Mouse (Mus musculus) regulatory T cell (primary cell): ENCODE measurements around the gene Dnm3.

Source experiments
- in situ Hi-C: fragments of 300-600 bp; cut with MboI, MseI; formaldehyde crosslinking; loops from one replicate; pipeline ENCODE4 v1.15.1; 2025; ENCODE audit warnings: high pct_unique_total_duplicates

The Dnm3 gene

DNA sequence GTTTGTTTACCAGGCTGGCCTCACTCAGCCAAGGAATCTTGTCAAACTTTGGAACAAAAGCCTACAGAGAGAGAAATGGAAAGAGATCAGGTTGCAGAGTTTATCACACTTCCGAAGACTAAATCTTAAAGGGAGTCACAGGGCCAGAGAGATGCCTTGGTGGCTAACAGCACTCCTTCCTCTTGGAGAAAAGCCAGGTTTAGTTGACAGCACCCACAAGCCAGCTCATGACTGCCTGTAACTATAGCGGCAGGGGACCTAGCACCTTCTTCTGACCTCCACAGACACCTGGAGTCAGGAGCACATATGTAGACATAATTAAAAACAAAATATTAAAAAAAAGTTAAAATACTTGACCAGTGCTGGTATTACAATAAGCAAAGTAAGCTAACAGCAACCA, 509.9 kb downstream of the Dnm3 start:
- in situ Hi-C loops = no loop called here

DNA sequence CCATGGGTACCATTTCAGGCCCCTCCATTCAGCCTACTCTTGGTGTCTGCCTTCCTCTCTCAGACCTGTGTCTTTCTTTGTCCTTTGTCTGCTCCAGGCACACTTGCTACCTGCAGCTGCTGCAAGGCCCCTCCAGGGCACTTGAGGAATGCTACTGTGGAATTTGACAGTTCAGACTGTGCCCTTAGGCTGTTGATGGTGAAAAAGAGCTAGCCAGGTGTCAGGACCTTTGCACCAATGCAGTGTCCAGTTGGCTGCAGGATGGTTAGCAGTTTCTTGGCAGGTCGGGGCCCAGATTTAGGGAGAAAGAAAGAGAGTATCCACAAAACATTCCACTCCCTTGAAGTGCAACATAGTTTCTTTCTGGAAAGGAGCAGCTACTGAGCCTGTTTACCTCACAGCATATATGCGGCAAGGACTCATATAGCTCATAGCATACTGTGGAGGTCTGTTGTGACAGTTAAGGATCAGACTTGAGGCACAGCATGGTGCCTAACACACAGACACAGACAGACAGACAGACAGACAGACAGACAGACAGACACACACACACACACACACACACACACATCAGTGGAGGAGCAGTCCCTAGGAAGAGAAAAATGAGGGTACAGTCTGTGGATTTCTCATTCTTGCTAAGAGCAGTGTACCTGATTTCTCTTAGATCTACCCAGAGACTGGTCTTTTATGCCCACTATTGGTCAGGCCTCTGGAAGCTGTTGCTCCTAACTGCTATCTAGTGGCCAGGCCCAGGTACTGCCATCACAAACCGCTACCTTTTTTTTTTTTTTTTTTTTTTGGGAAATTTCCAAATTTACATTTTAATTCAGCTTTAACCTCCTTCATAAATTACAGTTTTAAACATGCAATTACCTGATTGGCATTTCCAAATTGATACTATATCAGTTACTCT, 515.1 kb downstream of the Dnm3 start:
- in situ Hi-C loops = no loop called here

DNA sequence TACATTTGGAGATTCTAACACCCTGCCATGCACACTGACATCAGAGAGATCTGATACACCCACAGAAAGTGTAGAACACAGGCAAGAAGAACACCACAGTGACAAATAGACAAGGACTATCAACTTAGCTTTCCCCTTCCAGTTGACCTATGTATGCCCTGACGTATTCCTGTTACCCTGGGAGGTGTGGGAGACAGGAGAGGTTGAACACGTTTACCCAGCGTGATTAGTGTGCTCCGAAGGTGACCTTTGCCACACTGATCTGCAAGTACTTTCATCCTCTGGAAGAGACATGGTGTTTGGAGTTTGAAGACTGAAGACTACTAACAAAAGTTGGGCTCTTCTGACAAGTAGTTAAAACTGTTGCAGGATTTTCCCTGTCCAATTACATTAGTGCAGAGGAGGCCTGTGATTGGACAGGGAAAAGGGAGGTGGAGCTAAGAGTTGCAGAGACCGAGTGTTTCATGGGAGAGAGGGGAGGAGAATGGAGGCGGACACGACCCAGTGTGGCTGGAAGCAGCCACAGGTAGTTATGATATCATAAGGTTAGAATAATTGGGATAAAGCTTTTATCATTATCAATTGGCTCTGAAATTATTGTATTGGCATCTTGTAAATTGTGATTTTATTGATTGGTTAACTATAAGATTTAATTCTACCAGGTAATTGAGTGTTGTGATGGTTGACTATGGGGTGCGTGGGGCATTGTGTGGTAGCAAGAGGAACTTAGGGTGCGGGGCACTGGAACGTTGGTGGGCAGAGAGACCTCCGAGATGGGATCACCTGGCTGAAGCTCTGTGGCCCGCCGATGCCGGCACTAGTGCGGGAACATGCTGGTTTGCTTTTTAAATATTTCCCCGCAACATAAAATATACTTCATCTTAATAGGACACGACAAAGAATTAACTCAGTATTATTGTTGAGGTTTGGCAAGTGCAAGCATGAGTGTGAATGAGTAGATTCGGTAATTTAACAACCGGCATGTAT, 519.6 kb downstream of the Dnm3 start:
- in situ Hi-C loops = loop anchor here (5.0 kb wide), 1 partner anchor 71 kb away; no protein-coding TSS in a partner anchor

DNA sequence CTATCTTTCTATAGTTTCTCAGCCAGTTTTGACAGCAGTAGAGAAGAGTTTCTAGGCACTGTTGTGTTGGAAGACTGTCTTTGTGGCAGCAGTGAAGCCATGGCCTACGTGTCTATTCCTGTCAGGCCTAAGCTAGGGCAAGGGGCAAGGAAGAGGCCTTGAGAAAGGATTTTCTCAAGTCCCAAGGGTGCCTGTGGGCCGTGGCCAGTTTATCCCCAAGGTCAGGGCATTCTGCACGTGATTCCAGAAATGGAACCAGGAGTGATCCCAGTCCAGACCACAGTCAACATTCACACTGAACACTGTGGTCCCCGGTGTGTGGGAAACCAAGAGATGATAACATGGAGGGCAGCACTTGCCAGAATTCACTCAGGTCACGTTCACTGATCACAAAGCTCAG, 522.0 kb downstream of the Dnm3 start:
- in situ Hi-C loops = loop anchor here (5.0 kb wide), 1 partner anchor 69 kb away; no protein-coding TSS in a partner anchor

DNA sequence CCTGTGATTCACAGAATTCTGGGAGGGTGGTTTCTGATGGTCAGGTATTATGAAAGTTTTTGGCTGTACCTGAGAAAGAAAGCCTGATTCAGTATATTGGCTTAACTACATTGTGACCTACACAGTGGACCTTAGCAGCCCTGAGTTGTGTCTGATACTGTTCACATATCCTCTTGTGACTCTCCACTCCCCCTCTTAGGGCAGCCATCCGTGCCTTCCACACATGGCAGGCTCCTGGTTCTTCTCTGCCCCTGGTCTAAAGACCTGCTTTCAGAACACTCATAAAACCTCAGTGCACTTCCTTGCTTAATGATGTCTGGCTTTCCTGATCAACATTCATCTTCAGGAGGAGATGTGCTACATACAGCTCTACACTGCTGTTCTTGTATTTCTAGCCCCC, 525.2 kb downstream of the Dnm3 start:
- in situ Hi-C loops = no loop called here

DNA sequence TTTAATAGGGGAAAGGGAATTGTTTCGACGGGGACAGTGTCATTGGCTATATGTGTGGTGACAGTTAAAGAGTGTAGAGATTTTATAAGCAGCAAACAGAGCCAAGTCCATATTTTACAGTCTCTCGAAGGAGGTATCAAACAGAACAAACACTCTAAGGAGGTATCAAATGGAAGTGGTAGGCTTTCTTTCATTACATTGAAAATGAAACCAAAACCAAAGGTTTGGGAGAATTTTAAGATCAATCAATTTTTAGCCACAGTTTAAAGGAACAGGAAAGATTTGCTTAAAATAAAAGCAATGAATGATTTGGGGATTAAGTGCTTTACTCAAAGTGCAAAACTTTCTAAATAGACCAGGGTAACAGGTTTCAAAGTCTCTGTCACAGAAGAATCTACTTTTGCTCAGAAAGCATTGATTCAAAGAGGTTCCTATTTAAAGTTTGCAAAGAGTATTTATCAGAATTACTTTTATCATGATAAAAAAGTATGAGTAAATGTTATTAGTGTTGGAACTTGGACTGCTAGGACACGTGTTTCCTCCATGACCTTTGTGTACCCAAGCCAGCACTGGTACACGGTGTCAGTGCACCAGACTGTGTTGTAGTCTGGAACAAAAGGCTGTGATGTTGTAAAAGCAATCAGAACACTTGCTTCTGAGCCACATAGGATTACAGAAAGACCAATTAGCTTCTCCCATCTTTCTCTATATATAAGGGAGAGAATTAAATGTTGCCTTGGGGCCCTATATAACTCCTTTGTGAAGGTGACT, 526.6 kb downstream of the Dnm3 start:
- in situ Hi-C loops = no loop called here

DNA sequence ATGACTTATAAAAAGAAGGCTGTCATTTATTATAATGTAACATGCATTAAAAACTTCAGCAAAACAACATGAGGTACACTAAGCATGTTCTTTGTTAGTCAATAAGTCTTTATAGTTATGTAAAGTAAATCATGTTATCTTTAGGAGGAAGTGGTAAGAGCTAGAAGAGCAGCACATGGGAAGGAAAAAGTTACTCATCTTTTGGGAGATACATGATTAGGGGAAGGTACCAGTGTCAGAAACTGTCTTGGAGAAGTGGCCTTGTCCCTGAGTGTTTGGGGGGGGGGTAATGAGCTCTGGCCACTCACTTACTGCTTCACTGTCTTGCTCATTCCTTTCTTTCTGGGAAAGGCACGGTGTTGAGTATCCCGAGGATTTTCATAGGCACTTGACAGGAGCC, 535.8 kb downstream of the Dnm3 start:
- in situ Hi-C loops = no loop called here
